Mouse (Mus musculus) liver, embryonic 14.5 days (tissue): ENCODE results near the gene Psmc3. TPM values are rescaled to one million over a fixed set of nuclear protein-coding genes. Genes with fewer than 3 reads are reported as not detected.

Experiments
- ATAC-seq: fragments of 200-750 bp; cut with Nextera tagmentation; 2 replicates; pipeline ENCODE4 v1.8.0; 2017; ENCODE audit warnings: moderate number of reproducible peaks, mild to moderate bottlenecking, moderate library complexity; ENCODE audit not compliant: insufficient read depth
- DNase-seq, 3 experiments: peaks; one replicate each; pipeline ENCODE4 v3.0.0-alpha.2; 2012 to 2013; ENCODE audit warnings: low read depth in 3 of 3, low spot score in 3 of 3
- H3K27ac ChIP-seq: fragments of 300-500 bp; sonication (generic); 2 replicates; pipeline ENCODE4 v1.5.1; 2014; ENCODE audit warnings: moderate library complexity, mild to moderate bottlenecking, control low read depth, inconsistent platforms
- H3K27me3 ChIP-seq: fragments of 300-500 bp; sonication (generic); 2 replicates; pipeline ENCODE4 v1.6.1; 2014; ENCODE audit warnings: mild to moderate bottlenecking, low read length, moderate library complexity; ENCODE audit not compliant: control insufficient read depth, insufficient read depth
- H3K36me3 ChIP-seq: fragments of 300-500 bp; sonication (generic); replicated peaks from 2 replicates; pipeline ENCODE4 v1.6.1; 2014; ENCODE audit warnings: low read depth; ENCODE audit not compliant: control insufficient read depth, insufficient read depth
- H3K4me1 ChIP-seq, 2 experiments: fragments of 200-500 bp in 1 of 2; fragments of 300-500 bp in 1 of 2; sonication (generic) in 1 of 2; replicated peaks; 2 replicates each; pipeline ENCODE4 v1.6.1; 2012 to 2014; ENCODE audit warnings: antibody characterized with exemption in 1 of 2, inconsistent platforms in 1 of 2, low read length in 1 of 2; ENCODE audit not compliant: control insufficient read depth in 2 of 2, insufficient read depth in 2 of 2
- H3K4me2 ChIP-seq: fragments of 300-500 bp; sonication (generic); 2 replicates; pipeline ENCODE4 v1.6.1; 2014; ENCODE audit warnings: low read depth, mild to moderate bottlenecking, control low read depth, moderate library complexity
- H3K4me3 ChIP-seq, 2 experiments: fragments of 200-500 bp in 1 of 2; fragments of 300-500 bp in 1 of 2; sonication (generic) in 1 of 2; 2 replicates each; pipeline ENCODE4 v1.5.1; 2012 to 2014; ENCODE audit warnings: low read depth in 2 of 2, low read length in 2 of 2, mild to moderate bottlenecking in 2 of 2, control low read depth in 1 of 2, inconsistent platforms in 1 of 2, moderate library complexity in 1 of 2; ENCODE audit not compliant: insufficient read depth in 1 of 2
- H3K9ac ChIP-seq: fragments of 300-500 bp; sonication (generic); replicated peaks from 2 replicates; pipeline ENCODE4 v1.6.1; 2014; ENCODE audit warnings: mild to moderate bottlenecking, control low read depth, moderate library complexity
- H3K9me3 ChIP-seq: fragments of 300-500 bp; sonication (generic); 2 replicates; pipeline ENCODE4 v1.6.1; 2016; ENCODE audit warnings: low read length, mixed read lengths; ENCODE audit not compliant: control insufficient read depth
- CTCF ChIP-seq: IDR thresholded peaks from 2 replicates; pipeline ENCODE4 v1.5.1; 2016; ENCODE audit warnings: antibody characterized with exemption, low read depth, control low read depth
- EP300 ChIP-seq: IDR thresholded peaks from 2 replicates; pipeline ENCODE4 v1.6.1; 2016; ENCODE audit warnings: antibody characterized with exemption, low read depth
- WGBS: fragments of 180-500 bp; shearing (Covaris S2); extraction: QIAGEN DNeasy Blood & Tissue Kit; methylation state at CpG from one replicate; pipeline ENCODE4 v1.1.7; 2014; ENCODE audit not compliant: insufficient replicate concordance; 5-methylcytosine and 5-hydroxymethylcytosine counted together
- polyA plus RNA-seq, 2 experiments: library from polyadenylated mRNA; depleted of rRNA in 1 of 2; stranded (reverse) in 1 of 2; unstranded in 1 of 2; fragments of >200 nt; fragmentation: Nextera tagmentation in 1 of 2; extraction: Ambion mirVana in 1 of 2; gene quantifications; 2 replicates each; pipeline versions ENCODE4 v1.2.1 to v1.2.3; 2012 to 2014

Gene Psmc3
- polyA plus RNA-seq, 2 experiments, result 126 to 174 TPM

DNA sequence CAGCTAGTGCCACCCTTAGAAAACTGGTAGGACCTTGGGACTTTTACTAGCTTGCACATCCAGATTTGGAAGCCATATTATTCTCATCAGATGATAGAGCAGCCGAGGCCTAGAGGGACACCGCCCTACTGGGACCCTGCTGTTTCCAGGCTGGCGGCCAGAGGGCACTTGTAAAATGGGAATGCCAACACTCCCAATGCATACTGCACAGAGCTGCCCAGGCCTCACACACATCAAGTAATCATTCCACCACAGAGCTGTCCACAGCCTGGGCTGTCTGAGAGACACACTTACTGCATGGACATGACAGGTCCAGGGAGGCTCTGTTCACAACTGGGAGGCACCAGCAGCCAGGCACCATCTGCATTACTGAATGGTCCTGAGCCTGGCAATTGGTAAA lies 12.6 kb downstream of the Psmc3 start:
- ATAC-seq (no peak), DNase-seq (no peak)
- H3K9me3 ChIP-seq, result no peaks in the 10 kb centered on the region
- peaks cover 28% of the 10 kb centered on the region for H3K36me3 ChIP-seq
- no peaks in the 10 kb centered on the region for H3K27me3 ChIP-seq
- H3K27ac ChIP-seq, result no peak overlapping the region
- no peak overlapping the region for H3K9ac ChIP-seq
- no peak for TF ChIP-seq EP300
- TF ChIP-seq CTCF, result no peak
- H3K4me1 ChIP-seq, result peaks cover 5 to 15% of the 10 kb centered on the region in 2 experiments
- 69% methylated on average over 3 of the region's 3 CpGs for WGBS
- H3K4me2 ChIP-seq, result no peak overlapping the region
- no peak overlapping the region for H3K4me3 ChIP-seq

DNA sequence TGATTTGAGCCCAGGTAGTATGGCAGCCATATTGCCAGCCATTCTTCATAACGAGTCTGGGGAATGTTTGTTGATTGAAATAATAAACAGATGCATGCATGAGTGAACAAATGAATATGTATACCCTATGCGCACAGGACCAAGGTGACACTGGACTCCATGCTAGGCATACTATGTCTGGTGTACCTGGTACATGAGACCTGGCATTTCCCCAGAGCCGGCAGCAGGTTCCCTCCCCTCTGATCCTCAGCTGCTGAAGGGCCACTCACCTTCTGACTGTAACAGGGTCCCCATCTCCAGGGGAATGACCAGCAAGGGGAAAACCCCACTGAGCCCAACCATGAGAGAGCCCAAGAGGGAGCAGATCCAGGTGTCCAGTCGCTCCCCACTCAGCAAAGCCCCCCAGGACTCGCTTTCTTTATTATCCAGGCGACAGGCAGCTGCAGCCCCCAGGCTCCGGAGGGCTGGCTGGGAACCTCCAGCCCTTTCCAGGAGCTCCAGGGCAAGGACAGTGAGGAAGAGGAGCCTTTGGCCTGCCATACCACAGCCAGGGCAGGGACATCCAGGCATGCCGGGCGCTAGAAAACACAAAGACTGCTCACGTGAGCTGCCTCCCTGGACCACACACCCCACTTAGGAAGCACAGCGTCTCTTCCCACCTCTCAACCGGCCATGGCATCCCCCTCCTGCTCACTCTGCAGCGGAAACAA lies 14.5 kb downstream of the Psmc3 start:
- H3K9me3 ChIP-seq, result no peaks in the 10 kb centered on the region
- no peak for TF ChIP-seq CTCF
- no peak for TF ChIP-seq EP300
- ATAC-seq (no peak), DNase-seq (no peak)
- peaks cover 11% of the 10 kb centered on the region for H3K36me3 ChIP-seq
- WGBS, result 71% methylated on average over 13 of the region's 13 CpGs
- H3K4me3 ChIP-seq, result no peak overlapping the region
- peaks cover 0 to 11% of the 10 kb centered on the region in 2 experiments; a peak in 3 of 4 replicates for H3K4me1 ChIP-seq
- H3K9ac ChIP-seq, result no peak overlapping the region
- no peaks in the 10 kb centered on the region for H3K27me3 ChIP-seq
- no peak overlapping the region for H3K27ac ChIP-seq
- 0 out of 2 replicates have a peak overlapping the region, but pooled peaks have one; percentile 85 for H3K4me2 ChIP-seq

DNA sequence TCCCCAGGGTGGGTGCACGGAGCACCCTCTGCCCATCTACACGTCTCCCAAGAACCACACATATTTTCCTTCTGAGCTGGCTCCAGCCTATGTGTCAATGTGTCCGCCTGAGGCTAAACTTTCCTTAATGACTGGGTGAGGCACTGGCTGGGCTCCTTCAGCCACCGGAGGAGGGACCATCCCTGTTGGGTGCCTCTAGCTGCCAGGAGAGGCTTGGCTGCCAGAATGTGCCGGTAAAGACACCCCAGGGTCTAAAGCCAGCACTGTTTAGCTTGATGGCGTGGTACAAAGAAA lies 15.0 kb downstream of the Psmc3 start:
- H3K27ac ChIP-seq, result no peak overlapping the region
- peak overlapping the region; percentile 85 for H3K4me2 ChIP-seq
- no peak for ATAC-seq
- H3K4me1 ChIP-seq, result peaks cover 0 to 11% of the 10 kb centered on the region in 2 experiments; a peak in 3 of 4 replicates
- H3K9ac ChIP-seq, result no peak overlapping the region
- no peaks in the 10 kb centered on the region for H3K27me3 ChIP-seq
- no peak for TF ChIP-seq EP300
- 0 out of 2 replicates have a peak, but pooled peaks have one; percentile 12 for TF ChIP-seq CTCF
- H3K9me3 ChIP-seq, result no peaks in the 10 kb centered on the region
- DNase-seq, result no peak
- H3K4me3 ChIP-seq, result peak overlapping the region in 1 of 2 experiments; percentile 68; a peak in 2 of 4 replicates
- WGBS, result 70% methylated on average over 6 of the region's 6 CpGs
- H3K36me3 ChIP-seq, result peaks cover 7% of the 10 kb centered on the region; the same call in 1 of the 2 replicates

DNA sequence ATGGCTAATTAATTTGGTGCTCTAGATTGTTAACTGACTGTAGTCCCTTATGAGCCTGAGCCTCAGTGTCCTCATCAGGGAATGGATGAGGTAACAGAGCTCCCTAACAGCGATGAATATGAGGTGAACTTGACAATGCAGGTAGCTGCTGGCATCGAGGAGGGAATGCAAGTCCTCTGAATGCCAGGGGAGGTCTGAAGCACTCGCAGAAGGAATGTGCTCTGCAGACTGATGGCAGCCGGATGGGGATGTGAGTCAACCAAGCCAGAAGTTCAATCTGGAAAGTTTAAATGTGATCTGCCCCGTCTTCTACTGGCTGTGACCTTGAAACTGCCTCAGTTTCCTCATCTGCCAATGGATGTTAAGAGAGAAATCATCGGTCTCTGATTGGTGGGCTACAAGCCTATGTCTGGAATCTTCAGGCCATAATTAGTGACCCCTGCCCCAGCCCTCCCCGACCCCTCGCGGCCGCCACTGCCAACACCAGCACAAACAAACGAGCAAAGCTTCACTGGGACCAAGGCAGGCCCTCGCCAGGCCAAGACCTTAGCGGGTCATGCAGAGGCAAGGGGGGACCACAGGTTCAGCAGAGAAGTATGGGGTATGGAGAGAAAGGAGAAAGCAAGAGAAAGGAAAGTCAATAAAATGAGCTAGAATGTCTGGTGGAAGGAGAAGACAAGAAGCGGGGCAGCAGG lies 15.6 kb downstream of the Psmc3 start:
- no peak for DNase-seq
- peak overlapping the region; percentile 85 for H3K4me2 ChIP-seq
- H3K4me3 ChIP-seq, result peak overlapping the region; percentile 68 to 73
- ATAC-seq, result peak; percentile 3; the same call in 1 of the 2 replicates
- no peaks in the 10 kb centered on the region for H3K9me3 ChIP-seq
- peaks cover 2% of the 10 kb centered on the region; the same call in 1 of the 2 replicates for H3K36me3 ChIP-seq
- peaks cover 0 to 11% of the 10 kb centered on the region in 2 experiments; a peak in 3 of 4 replicates for H3K4me1 ChIP-seq
- WGBS, result 11% methylated on average over 14 of the region's 14 CpGs
- no peaks in the 10 kb centered on the region for H3K27me3 ChIP-seq
- H3K9ac ChIP-seq, result peak overlapping the region; percentile 72
- no peak for TF ChIP-seq EP300
- TF ChIP-seq CTCF, result no peak
- H3K27ac ChIP-seq, result peak overlapping the region; percentile 38
